Mouse (Mus musculus) midbrain, embryonic 12.5 days (tissue): ENCODE data around the gene Tmprss11c. TPM values are rescaled to one million over a fixed set of nuclear protein-coding genes. Genes with fewer than 3 reads are reported as not detected.

Source experiments
- ATAC-seq: fragments of 200-750 bp; cut with Nextera tagmentation; 2 replicates; pipeline ENCODE4 v1.8.0; 2017; ENCODE audit warnings: low read depth, moderate TSS enrichment, moderate library complexity; ENCODE audit not compliant: low FRiP score
- H3K27ac ChIP-seq: fragments of 300-500 bp; sonication (generic); replicated peaks from 2 replicates; pipeline ENCODE4 v1.5.1; 2016; ENCODE audit warnings: mild to moderate bottlenecking
- H3K27me3 ChIP-seq: fragments of 300-500 bp; sonication (generic); 2 replicates; pipeline ENCODE4 v1.6.1; 2016; ENCODE audit warnings: mild to moderate bottlenecking
- H3K36me3 ChIP-seq: fragments of 300-500 bp; sonication (generic); 2 replicates; pipeline ENCODE4 v1.6.1; 2016
- H3K4me1 ChIP-seq: fragments of 300-500 bp; sonication (generic); 2 replicates; pipeline ENCODE4 v1.6.1; 2016
- H3K4me2 ChIP-seq: fragments of 300-500 bp; sonication (generic); replicated peaks from 2 replicates; pipeline ENCODE4 v1.6.1; 2016; ENCODE audit warnings: mild to moderate bottlenecking, moderate library complexity
- H3K4me3 ChIP-seq: fragments of 300-500 bp; sonication (generic); 2 replicates; pipeline ENCODE4 v1.5.1; 2016; ENCODE audit warnings: mild to moderate bottlenecking
- H3K9ac ChIP-seq: fragments of 300-500 bp; sonication (generic); replicated peaks from 2 replicates; pipeline ENCODE4 v1.6.1; 2016; ENCODE audit warnings: mild to moderate bottlenecking, moderate library complexity
- H3K9me3 ChIP-seq: fragments of 300-500 bp; sonication (generic); 2 replicates; pipeline ENCODE4 v1.6.1; 2016; ENCODE audit warnings: mild to moderate bottlenecking
- WGBS: fragments of 180-500 bp; shearing (Covaris S2); methylation state at CpG from one replicate; pipeline ENCODE4 v1.1.7; 2016; 5-methylcytosine and 5-hydroxymethylcytosine counted together
- polyA plus RNA-seq: library from polyadenylated mRNA; unstranded; fragments of >200 nt; fragmentation: Nextera tagmentation; extraction: Ambion mirVana; gene quantifications from 2 replicates; pipeline ENCODE4 v1.2.1, GENCODE M21; 2016

The Tmprss11c gene
- polyA plus RNA-seq, 1 experiment from 2014 or later: not detected

DNA sequence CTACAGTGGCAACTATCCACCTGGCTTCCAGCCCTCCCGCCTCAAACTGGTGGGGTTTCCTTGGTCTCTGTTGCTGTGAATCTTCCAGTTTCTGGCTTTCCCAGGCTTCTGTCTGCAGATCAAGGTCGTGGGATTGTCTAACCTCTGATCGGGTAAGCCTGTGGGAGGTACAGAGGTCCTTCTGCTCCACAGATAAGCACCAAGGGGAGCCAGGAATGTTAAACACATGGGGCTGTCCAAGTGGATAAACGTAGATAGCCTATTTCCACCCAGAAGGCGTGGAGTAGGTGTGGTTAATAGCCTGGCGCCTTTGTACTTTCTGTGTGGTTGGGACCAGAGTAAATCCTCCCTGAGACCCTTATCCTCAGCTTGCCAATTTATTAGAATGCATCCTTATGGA lies 101.7 kb downstream of the Tmprss11c start:
- Histone ChIP-seq H3K9me3 (no peaks in the 10 kb centered on the region), H3K27me3 (no peaks in the 10 kb centered on the region), H3K4me3 (no peak overlapping the region), H3K27ac (no peak overlapping the region), H3K4me1 (no peaks in the 10 kb centered on the region), H3K9ac (no peak overlapping the region), H3K36me3 (no peaks in the 10 kb centered on the region), H3K4me2 (no peak overlapping the region)
- no peak for ATAC-seq
- 80% methylated on average over 6 of the region's 6 CpGs for WGBS

Other genes starting within 250 kb of the Tmprss11c start
- gene Cenpc1, start 223.7 kb downstream of the Tmprss11c start, polyA plus RNA-seq: 48.7 and 50.1 TPM in 2 replicates
- gene Stap1, start 217.6 kb downstream of the Tmprss11c start, polyA plus RNA-seq: 0.10 TPM in 2 replicates
- gene Uba6, start 116.5 kb downstream of the Tmprss11c start, polyA plus RNA-seq: 20.5 TPM in 2 replicates
- not detected in 2 replicates for gene Gnrhr, start 91.4 kb downstream of the Tmprss11c start, polyA plus RNA-seq
- not detected in 2 replicates for gene Tmprss11d, start 84.1 kb upstream of the Tmprss11c start, polyA plus RNA-seq
- not detected in 2 replicates for gene Tmprss11a, start 179.7 kb upstream of the Tmprss11c start, polyA plus RNA-seq
- gene Tmprss11g, start 229.3 kb upstream of the Tmprss11c start, polyA plus RNA-seq: not detected in 2 replicates